ENCODE assay signal across 9 mouse cellular contexts in genomic region chr5:14092262-14092776, GRCm38 (mm10).
DNase-seq lines count a peak whose midpoint lies in the region; ATAC-seq lines count a peak whose summit lies in the region.
"Had no signal": no experiment of that assay in that cellular context is flagged by ENCODE, and none has a peak within 500 bp of the region (broad histone marks: within the 10 kb centered on the region; RNA-seq: fewer than 3 reads in every experiment).

No protein-coding gene starts in this region.

- intact Hi-C loops in left cerebral cortex, postnatal 10 days (cut with DNase I) = no loop called here

- 52% methylated on average over 14 of the region's 14 CpGs for WGBS in forebrain, embryonic 13.5 days
- 53% methylated on average over 14 of the region's 14 CpGs for WGBS in forebrain, embryonic 10.5 days
- WGBS in embryonic facial prominence, embryonic 12.5 days = 37% methylated on average over 14 of the region's 14 CpGs
- WGBS in midbrain, embryonic 14.5 days = 60% methylated on average over 14 of the region's 14 CpGs

- no peak overlapping the region for H3K9ac ChIP-seq in forebrain, embryonic 13.5 days
- no peak overlapping the region for H3K9ac ChIP-seq in embryonic facial prominence, embryonic 12.5 days
- H3K9ac ChIP-seq in midbrain, embryonic 14.5 days (replicated peaks; ENCODE audit: low read length) = no peak overlapping the region

- peak overlapping the region; percentile 37 for H3K4me2 ChIP-seq in forebrain, embryonic 13.5 days
- H3K4me2 ChIP-seq in embryonic facial prominence, embryonic 12.5 days (replicated peaks) = peak overlapping the region; percentile 26
- H3K4me2 ChIP-seq in midbrain, embryonic 14.5 days (ENCODE audit: low read length) = peak overlapping the region; percentile 15

- no peaks in the 10 kb centered on the region for H3K36me3 ChIP-seq in forebrain, embryonic 13.5 days (ENCODE audit: poor library complexity, severe bottlenecking)
- H3K36me3 ChIP-seq in forebrain, embryonic 10.5 days (replicated peaks) = no peaks in the 10 kb centered on the region
- H3K36me3 ChIP-seq in embryonic facial prominence, embryonic 12.5 days = no peaks in the 10 kb centered on the region
- H3K36me3 ChIP-seq in midbrain, embryonic 14.5 days (ENCODE audit: control insufficient read depth, insufficient read depth, low read length) = no peaks in the 10 kb centered on the region

- H3K27me3 ChIP-seq in forebrain, embryonic 13.5 days = no peaks in the 10 kb centered on the region
- H3K27me3 ChIP-seq in forebrain, embryonic 10.5 days (ENCODE audit: poor library complexity, severe bottlenecking) = no peaks in the 10 kb centered on the region
- H3K27me3 ChIP-seq in embryonic facial prominence, embryonic 12.5 days = no peaks in the 10 kb centered on the region
- no peaks in the 10 kb centered on the region for H3K27me3 ChIP-seq in midbrain, embryonic 14.5 days (ENCODE audit: control insufficient read depth, insufficient read depth, low read length)

- ATAC-seq in forebrain, embryonic 13.5 days = no peak
- ATAC-seq in embryonic facial prominence, embryonic 12.5 days (ENCODE audit: insufficient number of reproducible peaks, insufficient read depth, low FRiP score, low TSS enrichment) = no peak
- ATAC-seq in midbrain, embryonic 14.5 days (ENCODE audit: low FRiP score, low TSS enrichment) = no peak
- no peak for ATAC-seq in megakaryocyte, adult 5-6 weeks (ENCODE audit: poor library complexity, severe bottlenecking)
- ATAC-seq: CD4-positive, CD25-positive, alpha-beta regulatory T cell, adult 4 months had no signal

- peaks cover 8% of the 10 kb centered on the region for H3K4me1 ChIP-seq in forebrain, embryonic 13.5 days
- peaks cover 9% of the 10 kb centered on the region for H3K4me1 ChIP-seq in forebrain, embryonic 10.5 days
- H3K4me1 ChIP-seq in embryonic facial prominence, embryonic 12.5 days = no peaks in the 10 kb centered on the region
- H3K4me1 ChIP-seq in midbrain, embryonic 14.5 days (ENCODE audit: control insufficient read depth, insufficient read depth, low read length) = 0 out of 2 replicates have a peak, but pooled peaks cover 3% of the 10 kb centered on the region

- no peak overlapping the region for H3K4me3 ChIP-seq in forebrain, embryonic 13.5 days
- no peak overlapping the region; the same call in 1 of the 2 replicates for H3K4me3 ChIP-seq in forebrain, embryonic 10.5 days
- no peak overlapping the region for H3K4me3 ChIP-seq in embryonic facial prominence, embryonic 12.5 days
- no peak overlapping the region for H3K4me3 ChIP-seq in midbrain, embryonic 14.5 days (replicated peaks; ENCODE audit: low read depth, low read length)

- DNase-seq in forebrain, embryonic 10.5 days (ENCODE audit: extremely low spot score, low spot score) = no peak
- DNase-seq in left cerebral cortex, adult 11 months (ENCODE audit: low spot score) = peak; percentile 7
- no peak for DNase-seq in left cerebral cortex, postnatal 10 days (ENCODE audit: extremely low spot score in 1 of 2, low spot score in 2 of 2)
- DNase-seq in midbrain, embryonic 14.5 days = peak; percentile 17
- DNase-seq in adrenal gland, postnatal 36 days = no peak

- H3K9me3 ChIP-seq in forebrain, embryonic 13.5 days (replicated peaks) = no peaks in the 10 kb centered on the region
- H3K9me3 ChIP-seq in forebrain, embryonic 10.5 days = no peaks in the 10 kb centered on the region
- no peaks in the 10 kb centered on the region for H3K9me3 ChIP-seq in embryonic facial prominence, embryonic 12.5 days
- H3K9me3 ChIP-seq in midbrain, embryonic 14.5 days (ENCODE audit: control insufficient read depth, low read length) = no peaks in the 10 kb centered on the region

- no peak overlapping the region for H3K27ac ChIP-seq in forebrain, embryonic 13.5 days
- no peak overlapping the region for H3K27ac ChIP-seq in forebrain, embryonic 10.5 days
- H3K27ac ChIP-seq in embryonic facial prominence, embryonic 12.5 days = no peak overlapping the region
- H3K27ac ChIP-seq in midbrain, embryonic 14.5 days (replicated peaks; ENCODE audit: low read depth, low read length) = no peak overlapping the region

Comparison
In these comparisons a context has a peak if more than half of its experiments do, and no peak if none do; other contexts are left out.
1. DNase-seq: peak in left cerebral cortex, adult 11 months (single experiment) and midbrain, embryonic 14.5 days (single experiment); none in forebrain, embryonic 10.5 days (single experiment), left cerebral cortex, postnatal 10 days (0 of 2) and adrenal gland, postnatal 36 days (0 of 2).
2. Peak in every context shown above with its lines, with median percentiles within 50 percentile points of each other: H3K4me2 ChIP-seq.